Mouse (Mus musculus) embryonic fibroblast, embryonic 13.5 days (primary cell): ENCODE measurements around the gene Nhlrc4.

Source experiments
- CTCF ChIP-seq: IDR thresholded peaks from 2 replicates; pipeline ENCODE4 v1.5.1; 2011; ENCODE audit warnings: mild to moderate bottlenecking, control low read depth, low read length, moderate library complexity, borderline replicate concordance; ENCODE audit not compliant: insufficient read depth
- POLR2A ChIP-seq: IDR thresholded peaks from 2 replicates; pipeline ENCODE4 v1.6.1; 2011; ENCODE audit warnings: low read depth, mild to moderate bottlenecking, control low read depth, low read length, moderate library complexity

DNA sequence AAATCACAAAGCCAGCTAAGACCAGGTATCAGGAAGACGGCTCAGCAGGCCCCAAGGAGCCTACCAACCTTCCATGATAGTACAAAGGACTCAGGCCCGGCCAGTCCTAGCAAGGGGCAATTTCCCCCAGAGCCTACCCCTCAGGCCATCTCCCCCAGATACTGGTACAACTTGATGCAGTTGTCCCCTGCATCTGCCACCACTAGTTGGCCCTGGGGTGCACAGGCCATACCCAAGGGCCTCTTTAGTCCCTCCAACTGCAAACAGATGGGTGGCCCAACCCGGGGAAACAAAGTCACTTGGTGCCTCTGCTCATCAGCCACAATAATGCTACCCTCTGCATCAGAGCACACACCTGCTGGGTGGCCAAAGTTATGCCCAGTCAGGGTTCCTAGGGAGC lies 1.5 kb downstream of the Nhlrc4 start:
- no peak for TF ChIP-seq POLR2A
- no peak for TF ChIP-seq CTCF
